Mouse (Mus musculus): ENCODE data around the gene Diablo.
"Not testable (repeated sequence)": the region's sequence is repeated elsewhere in the genome, so short reads cannot be mapped to it uniquely, and the experiment has no call there.

Gene Diablo

GRCm38 (mm10) chr5:123523692-123524392 is at the start of gene Diablo:
Gene Diablo (minus strand): TSS chr5:123524176.
- peak; percentile 100 for DNase-seq (ENCODE audit: low spot score)

DNA sequence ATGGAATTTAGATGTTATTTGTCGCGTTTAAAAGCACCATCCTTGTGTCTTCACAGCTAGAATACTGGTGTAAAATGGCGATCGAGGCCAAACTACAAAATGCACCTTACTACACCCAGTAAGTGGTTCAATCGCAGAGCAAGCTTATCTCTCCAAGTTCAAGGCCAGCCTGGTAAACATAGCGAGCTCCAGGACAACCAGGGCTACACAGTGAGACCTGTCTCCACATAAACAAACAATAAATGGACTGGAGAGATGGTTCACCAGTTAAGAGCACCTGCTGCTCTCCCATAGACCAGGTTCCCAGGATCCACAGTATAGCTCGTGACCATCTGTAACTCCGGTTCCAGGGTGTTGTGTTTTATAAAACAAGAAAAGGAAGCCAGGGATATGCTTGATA is 49.4 kb upstream of the Diablo start:
- DNase-seq (ENCODE audit: low spot score), result no peak

DNA sequence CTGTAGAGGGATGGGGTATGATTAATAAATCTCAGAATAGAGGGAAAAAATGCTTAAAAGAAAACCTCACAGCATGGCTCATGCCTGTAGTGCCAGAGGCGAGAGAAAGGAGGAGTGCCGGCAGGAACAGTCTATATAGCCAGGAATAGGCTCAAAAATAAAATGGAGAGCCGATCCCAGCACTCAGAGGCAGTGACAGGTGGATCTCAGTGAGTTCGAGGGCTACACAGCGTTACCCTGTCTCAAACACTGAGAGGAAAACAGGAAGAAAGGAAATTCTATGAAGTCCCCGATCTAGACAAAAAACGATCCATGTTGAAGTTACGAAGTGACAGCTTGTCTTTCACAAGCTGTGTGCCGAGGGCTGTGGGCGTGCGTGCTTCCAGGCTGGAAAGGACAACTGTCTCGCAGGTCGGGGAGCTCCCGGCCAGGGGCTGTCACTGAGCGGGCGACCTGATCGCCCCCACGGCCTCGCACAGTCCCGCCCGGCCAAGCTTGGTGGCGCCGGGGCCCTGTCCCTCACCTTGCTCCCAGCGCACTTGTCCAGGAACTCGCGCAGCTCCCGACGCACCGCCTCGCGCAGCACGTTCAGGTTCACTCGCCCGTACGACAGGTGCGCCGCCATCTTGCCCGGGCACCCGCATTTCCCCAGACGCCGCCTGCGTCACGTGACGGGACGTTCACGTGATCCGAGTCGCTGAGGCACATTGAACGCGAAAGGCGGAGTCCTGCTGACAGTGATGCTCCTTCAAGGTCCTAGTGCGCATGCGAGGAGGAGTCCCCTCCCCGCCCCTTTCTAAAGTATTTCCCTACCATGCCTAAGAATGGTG is 48.6 kb upstream of the Diablo start, which contains the start of gene Vps33a:
Gene Vps33a, minus strand, starts transcription at position 682 of the 830 bp plus-strand sequence.
- DNase-seq (ENCODE audit: low spot score), result peak; percentile 100

GRCm38 (mm10) chr5:123561128-123561527 is 37.2 kb upstream of the Diablo start:
- no peak for DNase-seq (ENCODE audit: low spot score)

GRCm38 (mm10) chr5:123559588-123559987 is 35.6 kb upstream of the Diablo start:
- no peak for DNase-seq (ENCODE audit: low spot score)

GRCm38 (mm10) chr5:123556451-123556850 is 32.5 kb upstream of the Diablo start:
- DNase-seq (ENCODE audit: low spot score), result no peak

DNA sequence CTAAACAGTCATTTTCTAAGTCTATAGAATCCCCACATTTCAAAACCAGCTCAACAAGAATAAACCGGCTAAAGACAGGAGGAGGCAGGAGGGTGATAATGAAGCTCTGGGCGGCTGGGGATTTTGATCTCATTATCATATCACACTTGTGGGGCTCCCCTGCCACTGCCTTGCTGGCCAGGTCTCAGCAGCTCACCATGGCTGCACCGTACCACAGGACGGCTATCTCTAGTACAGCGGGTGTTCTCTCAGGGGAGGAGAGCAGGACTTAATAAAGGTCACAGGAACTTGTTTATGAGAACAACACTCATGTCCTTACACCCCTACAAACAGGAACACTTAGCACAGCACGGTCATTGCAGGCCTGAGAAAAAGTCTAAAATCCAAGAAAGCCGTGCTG is 31.7 kb upstream of the Diablo start:
- DNase-seq (ENCODE audit: low spot score), result no peak

DNA sequence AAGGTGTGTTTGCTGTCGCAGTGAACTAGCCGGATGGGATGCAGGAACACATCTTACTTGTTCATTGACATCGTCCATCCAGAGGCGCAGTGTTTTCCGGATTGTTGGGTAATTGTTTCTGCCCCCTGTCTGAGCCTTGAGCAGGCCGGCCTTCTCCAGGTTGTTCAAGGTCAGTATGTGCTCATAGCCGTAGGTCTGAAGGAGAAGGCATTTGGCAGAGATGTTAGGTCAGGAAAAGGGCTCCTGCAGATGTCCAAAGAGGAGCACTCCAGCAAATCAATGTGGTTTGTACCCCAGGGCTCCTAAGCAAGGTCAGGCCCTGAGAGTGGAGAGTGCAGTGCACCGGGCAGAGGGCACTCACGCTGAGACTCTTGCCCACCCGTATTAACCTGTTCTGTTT is 9.8 kb upstream of the Diablo start:
- no peak for DNase-seq (ENCODE audit: low spot score)

DNA sequence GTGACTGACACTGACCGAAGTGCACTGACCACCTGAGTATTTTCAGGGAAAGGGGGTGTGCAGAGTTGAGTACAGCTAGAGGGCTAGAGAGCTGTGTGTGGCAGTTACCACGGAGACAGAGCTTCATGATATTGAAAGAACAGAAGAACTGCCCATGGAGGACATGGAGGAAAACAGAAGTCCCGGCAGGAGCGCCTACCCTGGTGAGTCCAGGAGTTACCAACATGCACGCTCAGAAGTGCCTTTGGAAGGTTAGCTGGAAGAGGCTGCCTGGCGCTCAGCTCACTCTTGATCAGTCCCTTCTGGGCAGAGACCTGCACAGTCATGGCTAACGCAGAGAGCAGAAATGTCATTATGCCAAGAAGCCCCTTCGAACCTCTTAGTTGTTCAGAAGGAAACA is 6.1 kb upstream of the Diablo start:
- DNase-seq (ENCODE audit: low spot score), result no peak

- no peak for DNase-seq (ENCODE audit: low spot score)
These were observed 4.7 kb upstream of the Diablo start for GRCm38 (mm10) chr5:123528641-123529040.

- no peak for DNase-seq (ENCODE audit: low spot score)
These were observed 2.0 kb upstream of the Diablo start for GRCm38 (mm10) chr5:123525916-123526495.

DNA sequence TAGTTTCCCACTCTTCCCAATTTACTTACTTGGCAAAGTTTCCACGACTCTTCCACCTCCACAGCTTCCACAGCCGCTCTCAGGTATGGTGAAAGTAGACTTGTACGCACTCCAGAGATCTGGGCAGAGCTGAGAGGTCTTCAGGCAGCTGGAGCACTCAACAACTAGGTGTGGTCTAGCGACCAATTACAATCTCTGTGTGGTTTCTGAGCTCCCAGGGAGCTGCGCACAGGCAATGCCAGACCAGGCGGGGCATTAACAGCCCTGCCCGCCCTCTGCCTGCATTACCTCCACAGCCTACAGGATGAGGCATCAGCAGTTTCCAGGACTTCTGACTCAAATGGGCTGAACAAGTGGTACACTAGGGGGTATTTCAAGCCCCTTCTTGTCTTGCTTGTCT is 1.3 kb upstream of the Diablo start, which contains the start of gene Gm49027:
Gene Gm49027, minus strand, starts transcription at position 208 of the 400 bp plus-strand sequence.
- DNase-seq (ENCODE audit: low spot score), result no peak

GRCm38 (mm10) chr5:123524393-123524750 is 396 bp upstream of the Diablo start:
- peak; percentile 86 for DNase-seq (ENCODE audit: low spot score)

DNA sequence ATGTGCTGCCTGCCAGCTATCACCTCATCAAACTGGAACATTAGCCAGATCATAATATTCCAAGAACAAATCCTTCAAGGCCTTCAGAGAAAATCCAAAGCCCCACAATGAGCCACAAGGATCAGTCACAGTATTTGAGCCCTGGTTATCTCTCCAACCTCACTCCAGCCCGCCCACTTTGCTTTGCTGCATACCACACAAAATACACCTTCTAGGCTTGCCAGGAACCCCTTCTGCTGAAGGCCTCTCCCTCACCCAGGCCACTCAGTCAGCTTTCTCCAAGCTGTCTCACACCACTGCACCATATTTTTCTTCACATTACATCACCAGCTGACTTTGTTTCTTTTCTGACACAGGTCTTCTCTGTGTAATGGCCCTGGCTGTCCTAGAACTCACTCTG is 1.8 kb downstream of the Diablo start:
- DNase-seq (ENCODE audit: low spot score), result no peak

DNA sequence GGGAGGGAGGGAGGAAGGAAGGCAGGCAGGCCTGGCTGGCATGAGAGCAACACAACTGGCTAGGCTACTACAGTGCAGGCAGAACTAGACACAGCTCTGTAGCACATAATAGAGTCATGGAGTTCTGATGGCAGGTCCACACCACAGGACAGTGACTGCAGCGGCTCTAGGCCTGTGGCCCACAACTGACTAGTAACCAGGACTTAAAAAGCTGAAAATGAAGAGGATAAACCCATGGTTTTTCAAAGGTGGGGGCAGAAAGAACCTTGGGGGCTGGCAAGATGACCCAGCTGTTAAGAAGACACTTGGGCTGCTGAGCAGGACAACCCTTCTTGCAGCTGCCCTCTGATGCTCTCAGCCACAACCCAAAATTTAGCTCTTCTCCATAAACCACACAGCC is 2.4 kb downstream of the Diablo start:
- no peak for DNase-seq (ENCODE audit: low spot score)

- DNase-seq (ENCODE audit: low spot score), result no peak
These were observed 3.3 kb downstream of the Diablo start for GRCm38 (mm10) chr5:123520666-123521065.

DNA sequence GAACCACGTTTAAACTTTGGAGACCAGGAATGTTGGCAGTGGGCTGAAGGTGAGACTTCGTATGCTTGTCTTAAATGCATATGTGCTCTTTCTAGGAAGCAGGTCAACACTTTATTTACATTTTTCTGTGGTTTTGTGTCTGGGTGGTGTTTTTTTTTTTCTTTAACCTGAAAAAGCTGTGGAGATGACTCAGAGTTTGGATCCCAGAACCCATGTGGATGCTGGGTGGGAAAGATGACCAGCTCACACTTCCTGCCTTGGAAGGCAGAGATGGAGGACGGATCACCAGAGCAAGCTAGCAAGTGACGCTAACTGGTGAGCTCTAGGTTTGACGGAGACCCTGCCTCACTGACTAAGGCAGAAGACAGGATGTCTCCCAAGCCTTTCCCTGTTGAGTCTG is 9.1 kb downstream of the Diablo start:
- no peak for DNase-seq (ENCODE audit: low spot score)

DNA sequence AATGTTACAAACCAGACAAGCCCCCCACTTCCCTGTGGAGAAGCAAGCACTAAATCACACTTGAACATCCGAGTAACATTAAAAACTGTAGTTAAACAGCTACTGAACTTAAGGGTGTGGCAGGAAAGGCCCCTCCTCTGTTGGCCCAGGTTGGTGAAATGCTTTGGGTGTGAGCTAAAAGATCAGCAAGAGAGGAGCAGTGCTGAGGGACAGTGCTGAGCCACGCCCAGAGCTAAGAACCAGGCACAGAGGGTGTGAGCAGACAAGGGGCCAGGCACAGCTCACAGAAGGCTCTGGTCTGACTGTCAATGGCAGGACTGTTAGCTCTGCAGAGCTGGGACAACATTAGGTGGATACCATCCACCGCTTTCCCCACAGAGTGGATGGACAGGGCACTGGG is 11.9 kb downstream of the Diablo start:
- DNase-seq (ENCODE audit: low spot score), result no peak

GRCm38 (mm10) chr5:123511426-123511825 is 12.6 kb downstream of the Diablo start:
- not testable (repeated sequence) for DNase-seq (ENCODE audit: low spot score)

DNA sequence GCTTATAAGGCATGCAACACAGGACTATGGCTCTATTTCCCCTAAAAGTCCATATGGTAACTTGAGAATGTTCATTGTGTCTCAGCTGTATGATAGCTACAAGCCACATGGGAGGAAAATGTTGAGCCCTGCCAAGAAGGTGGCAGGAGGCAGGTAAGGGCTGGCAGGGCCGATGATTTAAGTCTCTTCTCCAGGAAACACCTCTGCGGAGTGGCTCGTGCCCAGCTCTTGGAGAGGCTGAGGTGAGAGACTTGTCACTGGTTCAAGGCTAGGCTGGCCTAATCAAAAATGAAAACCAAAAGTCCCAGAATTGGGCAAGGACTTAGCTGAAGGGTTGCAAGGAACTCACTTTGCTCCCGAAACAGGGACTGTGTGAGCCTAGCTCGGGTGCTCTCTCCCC is 13.8 kb downstream of the Diablo start, which contains the start of gene B3gnt4:
Gene B3gnt4, plus strand, starts transcription at position 301 of the 400 bp plus-strand sequence.
- no peak for DNase-seq (ENCODE audit: low spot score)

- peak; percentile 31 for DNase-seq (ENCODE audit: low spot score)
These were observed 15.1 kb downstream of the Diablo start for GRCm38 (mm10) chr5:123508921-123509320.

DNA sequence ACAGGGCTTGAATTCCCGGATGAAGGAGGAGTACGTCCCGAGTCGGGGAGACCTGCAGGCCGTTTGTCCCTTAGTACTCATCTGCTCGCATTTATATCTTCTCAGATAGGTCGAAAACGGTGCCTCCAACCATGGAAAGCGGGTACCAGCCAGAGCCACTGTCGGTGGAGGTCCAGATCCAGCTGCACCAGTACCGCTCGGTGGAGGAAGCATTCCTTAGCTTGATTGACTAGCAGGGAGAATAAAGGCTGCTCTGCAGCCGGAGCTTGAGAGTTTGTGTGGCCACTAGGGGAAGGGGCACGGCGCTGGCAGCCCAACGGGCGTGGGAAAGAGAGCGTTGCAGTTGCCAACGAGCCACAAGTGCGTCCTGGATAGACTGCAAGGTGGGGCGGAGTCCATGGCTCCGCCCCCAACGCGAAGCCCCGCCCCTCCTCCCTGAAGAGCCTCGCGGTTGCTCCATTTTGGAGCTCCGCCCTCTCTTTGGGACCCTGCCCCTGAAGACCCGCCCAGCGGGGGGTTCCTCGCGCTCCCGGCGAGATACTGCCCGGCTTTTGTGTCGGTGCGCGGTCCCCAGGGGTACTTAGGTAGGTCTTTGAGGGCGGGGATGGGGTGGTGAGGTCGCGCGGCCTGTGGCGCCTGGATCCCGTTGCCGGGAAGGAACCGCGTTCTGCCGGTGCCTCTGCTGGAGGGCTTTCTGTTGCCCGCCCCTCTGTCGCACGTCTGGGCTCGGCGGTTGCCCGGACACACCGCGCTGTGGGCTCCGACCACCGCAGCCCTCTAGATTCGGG is 15.8 kb downstream of the Diablo start:
- DNase-seq (ENCODE audit: low spot score), result peak; percentile 84
